Mouse (Mus musculus) forebrain, embryonic 16.5 days (tissue): Measurements from ENCODE around the gene Mmp9. TPM values are rescaled to one million over a fixed set of nuclear protein-coding genes. Genes with fewer than 3 reads are reported as not detected.

Experiments
- ATAC-seq: fragments of 200-750 bp; cut with Nextera tagmentation; 2 replicates; pipeline ENCODE4 v1.8.0; 2017; ENCODE audit warnings: mild to moderate bottlenecking, moderate library complexity
- H3K27ac ChIP-seq: fragments of 300-500 bp; sonication (generic); 2 replicates; pipeline ENCODE4 v1.5.1; 2014; ENCODE audit warnings: low read length, control low read depth
- H3K27me3 ChIP-seq: fragments of 300-500 bp; sonication (generic); replicated peaks from 2 replicates; pipeline ENCODE4 v1.6.1; 2014; ENCODE audit warnings: low read length; ENCODE audit not compliant: control insufficient read depth, insufficient read depth
- H3K36me3 ChIP-seq: fragments of 300-500 bp; sonication (generic); 2 replicates; pipeline ENCODE4 v1.6.1; 2014; ENCODE audit not compliant: control insufficient read depth, insufficient read depth
- H3K4me1 ChIP-seq: fragments of 300-500 bp; sonication (generic); replicated peaks from 2 replicates; pipeline ENCODE4 v1.6.1; 2014; ENCODE audit warnings: low read length; ENCODE audit not compliant: control insufficient read depth, insufficient read depth
- H3K4me2 ChIP-seq: fragments of 300-500 bp; sonication (generic); 2 replicates; pipeline ENCODE4 v1.6.1; 2014; ENCODE audit warnings: mild to moderate bottlenecking, low read length, control low read depth
- H3K4me3 ChIP-seq: fragments of 300-500 bp; sonication (generic); replicated peaks from 2 replicates; pipeline ENCODE4 v1.5.1; 2014; ENCODE audit warnings: mild to moderate bottlenecking, low read length, control low read depth
- H3K9ac ChIP-seq: fragments of 300-500 bp; sonication (generic); replicated peaks from 2 replicates; pipeline ENCODE4 v1.6.1; 2014; ENCODE audit warnings: low read depth, low read length, control low read depth
- H3K9me3 ChIP-seq: fragments of 300-500 bp; sonication (generic); 2 replicates; pipeline ENCODE4 v1.6.1; 2016; ENCODE audit warnings: low read length; ENCODE audit not compliant: control insufficient read depth
- WGBS: fragments of 180-500 bp; shearing (Covaris S2); extraction: QIAGEN DNeasy Blood & Tissue Kit; methylation state at CpG from one replicate; pipeline ENCODE4 v1.1.7; 2014; 5-methylcytosine and 5-hydroxymethylcytosine counted together
- polyA plus RNA-seq: library from polyadenylated mRNA; unstranded; fragments of >200 nt; fragmentation: Nextera tagmentation; extraction: Ambion mirVana; gene quantifications from 2 replicates; pipeline ENCODE4 v1.2.1, GENCODE M21; 2015

Gene Mmp9
- polyA plus RNA-seq, 1 experiment from 2014 or later: 20.6 TPM

DNA sequence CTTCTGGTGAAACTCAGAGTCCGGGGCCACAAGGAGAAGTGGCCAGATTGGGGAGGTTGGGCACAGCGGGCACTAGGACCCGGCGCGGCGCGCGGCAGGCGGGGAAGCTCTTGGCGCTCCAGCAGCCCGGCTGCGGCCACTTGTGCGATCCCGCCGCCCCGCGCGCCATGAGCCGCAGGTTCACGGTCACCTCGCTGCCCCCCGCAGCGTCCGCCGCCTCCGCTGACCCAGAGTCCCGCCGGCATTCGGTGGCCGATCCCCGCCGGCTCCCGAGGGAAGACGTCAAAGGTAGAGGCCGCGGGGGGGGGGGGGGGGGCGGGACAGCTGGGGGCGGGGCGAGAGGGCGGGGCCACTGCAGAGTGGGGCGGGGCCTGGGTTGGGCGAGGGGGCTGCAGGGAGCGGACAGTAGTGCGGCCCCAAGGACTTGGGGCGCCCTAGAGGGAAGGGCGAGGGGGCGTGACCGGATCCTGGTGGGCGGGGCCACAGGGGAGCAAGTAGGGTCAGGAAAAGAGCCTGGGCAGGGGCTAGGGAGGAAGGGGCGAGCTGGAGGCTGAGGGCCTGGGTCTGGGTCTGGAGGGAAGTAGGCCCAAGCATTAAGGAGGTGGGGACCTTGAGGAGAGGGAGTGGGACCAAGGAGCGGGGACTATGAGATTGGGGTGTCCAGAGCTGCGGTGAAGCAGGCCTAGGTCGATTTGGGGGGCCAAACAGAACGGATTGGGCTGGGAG, 20.3 kb downstream of the Mmp9 start, which contains the start of gene Slc12a5:
TSS of gene Slc12a5 (plus strand) at position 87 of the 726 bp plus-strand sequence.
- ATAC-seq: peak; percentile 39; the same call in 1 of the 2 replicates
- Histone ChIP-seq H3K9ac (peak within 1 kb of the TSS; percentile 60), H3K4me1 (peaks cover 23% of the 10 kb centered on the region), H3K36me3 (no peaks in the 10 kb centered on the region), H3K27ac (no peak within 1 kb of the TSS), H3K9me3 (no peaks in the 10 kb centered on the region), H3K27me3 (peaks cover 3% of the 10 kb centered on the region; the same call in 1 of the 2 replicates), H3K4me2 (peak within 1 kb of the TSS; percentile 45), H3K4me3 (peak within 1 kb of the TSS; percentile 58)
- WGBS: 1% methylated on average over 35 of the region's 54 CpGs

DNA sequence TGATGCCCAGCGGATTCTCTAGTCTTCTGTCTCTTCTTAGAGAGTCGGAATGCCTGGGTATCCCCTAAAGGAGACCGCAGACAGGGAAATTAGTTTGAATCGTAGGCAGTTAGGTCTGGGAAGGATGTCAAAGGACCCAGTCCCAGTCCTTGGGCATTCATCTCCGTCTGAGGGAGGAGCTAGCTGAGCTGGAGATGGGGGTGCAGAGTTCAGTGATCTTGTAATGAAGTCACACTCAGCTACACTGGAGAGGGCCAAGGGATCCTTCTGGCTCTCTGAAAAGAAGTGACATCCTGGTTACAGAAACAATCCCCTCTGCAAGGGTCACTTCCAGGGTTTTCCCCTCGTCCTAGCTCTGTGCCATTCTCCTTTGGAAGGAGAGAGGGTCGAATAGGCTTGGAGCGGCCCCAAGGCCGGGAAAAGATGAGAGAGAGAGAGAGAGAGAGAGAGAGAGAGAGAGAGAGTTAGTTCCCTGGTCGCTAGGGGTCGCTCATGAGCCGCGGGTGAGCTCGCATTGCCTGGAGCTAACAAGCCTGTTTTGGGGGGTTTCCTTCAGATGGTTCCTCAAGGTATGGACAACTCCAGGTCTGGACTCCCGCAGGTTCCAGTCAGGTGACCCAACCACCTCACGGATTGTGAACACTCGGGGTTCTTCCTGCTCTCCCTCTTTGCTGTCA, 21.1 kb downstream of the Mmp9 start:
- peaks cover 23% of the 10 kb centered on the region for H3K4me1 ChIP-seq
- H3K4me2 ChIP-seq: peak overlapping the region; percentile 45
- H3K9me3 ChIP-seq: no peaks in the 10 kb centered on the region
- no peak overlapping the region for H3K27ac ChIP-seq
- peak overlapping the region; percentile 8; the same call in 1 of the 2 replicates for H3K9ac ChIP-seq
- ATAC-seq: no peak
- peaks cover 3% of the 10 kb centered on the region; the same call in 1 of the 2 replicates for H3K27me3 ChIP-seq
- no peaks in the 10 kb centered on the region for H3K36me3 ChIP-seq
- peak overlapping the region; percentile 58 for H3K4me3 ChIP-seq
- 11% methylated on average over 17 of the region's 17 CpGs for WGBS

GRCm38 (mm10) chr2:164962183-164962580, 21.6 kb downstream of the Mmp9 start:
- Histone ChIP-seq H3K4me2 (no peak overlapping the region), H3K9me3 (no peaks in the 10 kb centered on the region), H3K36me3 (no peaks in the 10 kb centered on the region), H3K4me3 (no peak overlapping the region), H3K27ac (no peak overlapping the region), H3K4me1 (peaks cover 23% of the 10 kb centered on the region), H3K9ac (no peak overlapping the region), H3K27me3 (peaks cover 4% of the 10 kb centered on the region; the same call in 1 of the 2 replicates)
- 50% methylated on average over 7 of the region's 7 CpGs for WGBS
- no peak for ATAC-seq

GRCm38 (mm10) chr2:164964242-164964894, 23.8 kb downstream of the Mmp9 start:
- Histone ChIP-seq H3K27me3 (peaks cover 17% of the 10 kb centered on the region), H3K4me3 (no peak overlapping the region), H3K4me1 (peaks cover 39% of the 10 kb centered on the region), H3K36me3 (no peaks in the 10 kb centered on the region), H3K27ac (peak overlapping the region; percentile 78), H3K4me2 (peak overlapping the region; percentile 42), H3K9me3 (no peaks in the 10 kb centered on the region), H3K9ac (0 out of 2 replicates have a peak overlapping the region, but pooled peaks have one; percentile 7)
- peak; percentile 57 for ATAC-seq
- 19% methylated on average over 9 of the region's 9 CpGs for WGBS

- peak overlapping the region; percentile 42 for H3K4me2 ChIP-seq
- H3K4me3 ChIP-seq: no peak overlapping the region
- 0 out of 2 replicates have a peak overlapping the region, but pooled peaks have one; percentile 7 for H3K9ac ChIP-seq
- H3K36me3 ChIP-seq: no peaks in the 10 kb centered on the region
- 83% methylated on average over 1 of the region's 1 CpGs for WGBS
- H3K27me3 ChIP-seq: peaks cover 23% of the 10 kb centered on the region
- no peaks in the 10 kb centered on the region for H3K9me3 ChIP-seq
- ATAC-seq: no peak
- H3K4me1 ChIP-seq: peaks cover 42% of the 10 kb centered on the region
- H3K27ac ChIP-seq: peak overlapping the region; percentile 78
These were observed 24.4 kb downstream of the Mmp9 start for GRCm38 (mm10) chr2:164964981-164965380.

GRCm38 (mm10) chr2:164966381-164966780, 25.8 kb downstream of the Mmp9 start:
- H3K9me3 ChIP-seq: no peaks in the 10 kb centered on the region
- no peak overlapping the region for H3K27ac ChIP-seq
- no peaks in the 10 kb centered on the region for H3K36me3 ChIP-seq
- H3K9ac ChIP-seq: no peak overlapping the region
- peaks cover 51% of the 10 kb centered on the region for H3K4me1 ChIP-seq
- ATAC-seq: no peak
- H3K4me2 ChIP-seq: no peak overlapping the region
- no peak overlapping the region for H3K4me3 ChIP-seq
- H3K27me3 ChIP-seq: peaks cover 28% of the 10 kb centered on the region
- 25% methylated on average over 8 of the region's 8 CpGs for whole genome bisulfite sequencing

DNA sequence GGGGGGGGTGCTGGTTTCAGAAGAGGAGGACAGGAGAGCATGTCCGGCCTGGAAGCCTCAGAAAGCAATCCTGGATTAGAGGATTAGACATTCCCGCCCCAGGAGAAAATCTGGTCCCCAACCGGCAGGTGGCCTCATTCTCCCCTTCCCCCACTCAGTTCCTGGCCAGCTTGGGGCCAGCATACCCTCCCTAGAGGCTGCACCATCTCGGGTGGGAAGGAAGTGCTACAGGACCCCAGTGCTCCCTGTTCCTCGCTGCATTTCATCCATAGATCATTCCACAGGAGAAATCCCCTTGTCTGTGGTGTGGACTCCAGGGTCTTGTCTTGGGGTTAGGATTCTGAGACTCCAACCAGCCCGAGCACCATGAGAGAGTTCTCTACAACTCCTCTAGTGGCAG, 26.6 kb downstream of the Mmp9 start:
- Histone ChIP-seq H3K4me2 (no peak overlapping the region), H3K9ac (no peak overlapping the region), H3K27me3 (peaks cover 36% of the 10 kb centered on the region), H3K9me3 (no peaks in the 10 kb centered on the region), H3K4me3 (peak overlapping the region; percentile 51; the same call in 1 of the 2 replicates), H3K27ac (no peak overlapping the region), H3K4me1 (peaks cover 51% of the 10 kb centered on the region), H3K36me3 (no peaks in the 10 kb centered on the region)
- 7% methylated on average over 6 of the region's 6 CpGs for WGBS
- no peak for ATAC-seq

DNA sequence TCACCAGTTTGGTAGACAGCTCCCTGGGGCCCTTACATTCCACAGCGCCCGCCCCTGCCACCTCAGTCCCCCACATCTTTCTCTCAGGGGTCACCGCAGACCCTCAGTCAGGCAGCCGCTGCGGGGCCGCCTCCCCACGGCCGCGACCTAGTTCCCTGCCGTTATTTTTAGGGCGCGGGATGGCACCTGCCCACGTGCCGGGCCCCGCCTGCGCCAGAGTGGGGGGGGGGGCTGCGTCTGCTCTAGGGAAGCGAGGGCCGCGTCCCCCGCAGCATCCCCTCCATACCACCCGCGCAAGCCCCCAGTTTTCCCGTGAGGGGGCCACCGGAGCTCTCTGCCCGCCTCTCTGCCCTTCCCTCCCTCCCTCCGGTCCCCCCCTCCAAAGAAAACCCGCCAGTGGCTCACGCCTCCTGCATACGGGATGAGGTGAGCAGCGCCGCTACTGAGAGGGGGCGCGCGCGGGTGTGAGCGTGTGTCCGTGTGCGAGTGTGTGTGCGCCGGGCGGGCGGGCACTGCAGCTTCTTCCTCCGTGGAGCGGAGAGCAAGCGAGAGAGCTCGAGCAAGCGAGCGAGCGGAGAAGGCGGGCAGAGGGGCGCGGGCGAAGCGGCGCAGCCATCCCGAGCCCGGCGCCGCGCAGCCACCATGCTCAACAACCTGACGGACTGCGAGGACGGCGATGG, 27.3 kb downstream of the Mmp9 start:
- Histone ChIP-seq H3K9ac (peak overlapping the region; percentile 62), H3K4me3 (peak overlapping the region; percentile 51), H3K27me3 (peaks cover 36% of the 10 kb centered on the region), H3K4me2 (peak overlapping the region; percentile 84), H3K27ac (peak overlapping the region; percentile 54), H3K4me1 (peaks cover 51% of the 10 kb centered on the region), H3K9me3 (no peaks in the 10 kb centered on the region), H3K36me3 (no peaks in the 10 kb centered on the region)
- peak; percentile 74 for ATAC-seq
- 1% methylated on average over 63 of the region's 65 CpGs for WGBS
